Mouse (Mus musculus) monocyte, adult 59 days (primary cell): ENCODE measurements around the gene Raly. TPM values are rescaled to one million over a fixed set of nuclear protein-coding genes. Genes with fewer than 3 reads are reported as not detected.

Experiments
- total RNA-seq, 2 experiments: library from RNA; stranded (reverse); gene quantifications; one replicate each; pipeline ENCODE4 v1.2.4; 2023

Raly gene
- 100 to 1,000 TPM; 178 to 210 TPM for total RNA-seq

GRCm38 (mm10) chr2:154790656-154791483, at the start of gene Raly, which contains the start of gene a:
Gene Raly (plus strand): TSS chr2:154791096.
Gene a (plus strand): TSS chr2:154791402.

GRCm38 (mm10) chr2:154769930-154770329, 21.0 kb upstream of the Raly start, which contains the start of gene Gm14214:
Gene Gm14214 (minus strand): TSS chr2:154770030.

GRCm38 (mm10) chr2:154892201-154893044, 101.5 kb downstream of the Raly start, which contains the start of gene Eif2s2:
Gene Eif2s2 (minus strand): TSS chr2:154892935.

Other genes with a start within 250 kb of the Raly start
- 1 to 10 TPM; 1.9 to 2.0 TPM for gene 1700003F12Rik, start 244.0 kb upstream of the Raly start, total RNA-seq
- gene Actl10, start 239.3 kb upstream of the Raly start, total RNA-seq: under 1 TPM in 1 of 2 experiments, not detected in 1; 0.42 TPM
- gene Necab3, start 232.2 kb upstream of the Raly start, total RNA-seq: under 1 TPM; 0.30 to 0.79 TPM
- gene E2f1, start 221.2 kb upstream of the Raly start, total RNA-seq: 10 to 100 TPM; 10.5 to 10.6 TPM
- gene Pxmp4, start 187.4 kb upstream of the Raly start, total RNA-seq: 10 to 100 TPM; 14.9 to 15.0 TPM
- gene Zfp341, start 177.8 kb upstream of the Raly start, total RNA-seq: 1 to 10 TPM; 4.9 to 5.8 TPM
- not detected for gene 4930519P11Rik, start 177.7 kb upstream of the Raly start, total RNA-seq
- 100 to 1,000 TPM; 209 to 230 TPM for gene Chmp4b, start 139.4 kb upstream of the Raly start, total RNA-seq
- not detected for gene Gm14214, start 21.1 kb upstream of the Raly start, total RNA-seq
- not detected for gene a, start 306 bp downstream of the Raly start, total RNA-seq
- gene Eif2s2, start 101.8 kb downstream of the Raly start, total RNA-seq: 10 to 100 TPM; 56.6 to 68.1 TPM
- gene Gm14226, start 227.2 kb downstream of the Raly start, total RNA-seq: not detected